Mouse (Mus musculus) CD8-positive naive resting alpha-beta T cell, adult 57 days (primary cell): ENCODE data around the gene Tnik. TPM values are rescaled to one million over a fixed set of nuclear protein-coding genes. Genes with fewer than 3 reads are reported as not detected.

Experiments
- total RNA-seq: library from RNA; stranded (reverse); gene quantifications from one replicate; pipeline ENCODE4 v1.2.4, GENCODE M21; 2023

The Tnik gene
- total RNA-seq, result 201 TPM

DNA sequence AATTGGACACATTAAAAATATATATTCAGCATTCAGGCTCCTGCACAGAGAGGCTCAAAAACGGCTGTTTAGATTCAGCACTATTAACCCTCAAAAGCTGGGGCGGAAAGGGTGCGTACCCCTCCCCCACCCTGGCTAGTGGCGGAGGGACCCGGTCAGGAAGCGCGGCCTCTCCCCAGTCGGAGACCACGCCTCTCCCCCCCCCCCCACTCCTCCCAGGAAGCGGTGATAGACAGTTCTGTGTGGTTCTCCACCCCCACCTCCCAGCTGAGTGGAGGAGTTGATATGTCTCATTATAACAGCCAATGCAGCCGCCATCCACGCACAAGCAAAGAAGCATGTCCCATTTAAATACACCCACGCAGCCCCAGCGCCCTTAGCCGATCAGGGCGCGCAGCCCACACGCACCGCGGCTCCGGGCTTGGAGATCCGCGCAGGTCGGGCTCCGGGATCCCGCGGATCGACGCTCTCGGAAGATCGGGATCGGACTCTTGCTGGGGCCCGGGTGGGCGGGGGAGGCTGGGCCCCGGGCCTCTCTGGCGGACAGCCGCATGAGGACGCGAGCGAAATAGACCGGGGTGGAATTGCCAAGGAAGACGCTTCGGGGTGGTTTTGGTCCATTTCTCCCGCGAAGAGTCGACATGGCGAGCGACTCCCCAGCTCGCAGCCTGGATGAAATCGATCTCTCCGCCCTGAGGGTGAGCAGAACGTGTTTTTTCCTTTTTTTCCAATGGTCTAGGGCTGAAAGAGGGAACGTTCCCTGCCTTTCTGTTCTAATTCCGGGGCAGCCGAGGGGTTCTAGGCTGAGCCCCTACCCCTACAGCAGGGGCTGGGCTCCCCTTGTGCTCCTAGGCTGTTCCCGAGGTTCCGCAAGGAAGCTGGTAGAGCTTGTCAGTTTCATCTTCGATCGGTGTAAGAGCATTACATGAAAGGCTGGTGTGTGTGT lies at the start of gene Tnik:
TSS of gene Tnik (plus strand) at position 213 of the 946 bp plus-strand sequence.

DNA sequence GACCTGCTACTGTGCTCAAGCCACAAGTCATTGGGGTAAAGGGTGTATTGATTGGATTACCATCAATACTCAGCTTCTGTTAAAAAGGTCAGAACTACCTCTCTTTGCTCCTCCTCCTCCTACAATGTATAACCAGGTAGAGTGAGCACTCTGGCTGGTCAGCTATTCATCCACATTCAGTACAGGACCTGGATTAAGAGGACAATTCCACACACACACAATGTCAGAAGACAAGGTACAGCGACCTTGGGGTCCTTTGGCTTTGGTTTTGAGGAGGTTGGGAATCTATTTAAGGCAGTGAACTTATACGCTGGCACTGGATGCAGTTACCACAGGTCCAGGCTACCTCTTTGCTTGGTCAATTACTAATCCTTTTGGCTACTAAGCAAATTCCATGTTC lies 434.8 kb downstream of the Tnik start, which contains the start of gene Slc2a2:
TSS of gene Slc2a2 (plus strand) at position 107 of the 400 bp plus-strand sequence.

